24 mouse cellular contexts compared by ENCODE assay signal in genomic region chr19:38657980-38658379, GRCm38 (mm10).
A peak's percentile ranks its signal among the peaks of the same experiment; 100 is the strongest.
DNase-seq lines count a peak whose midpoint lies in the region; ATAC-seq and TF ChIP-seq lines count a peak whose summit lies in the region.
"Had no signal": no experiment of that assay in that cellular context is flagged by ENCODE, and none has a peak within 500 bp of the region (broad histone marks: within the 10 kb centered on the region; RNA-seq: fewer than 3 reads in every experiment).

No protein-coding gene starts in this region.

- H3K4me2 ChIP-seq in embryonic facial prominence, embryonic 15.5 days (replicated peaks) = no peak overlapping the region
- no peak overlapping the region for H3K4me2 ChIP-seq in lung, embryonic 16.5 days (ENCODE audit: low read depth, low read length)
- H3K4me2 ChIP-seq in stomach, embryonic 16.5 days (ENCODE audit: low read depth, low read length) = no peak overlapping the region
- H3K4me2 ChIP-seq in forebrain, embryonic 12.5 days = no peak overlapping the region

- H3K27me3 ChIP-seq in embryonic facial prominence, embryonic 15.5 days = no peaks in the 10 kb centered on the region
- no peaks in the 10 kb centered on the region for H3K27me3 ChIP-seq in embryonic facial prominence, embryonic 10.5 days (replicated peaks; ENCODE audit: low read depth, poor library complexity, severe bottlenecking)
- no peaks in the 10 kb centered on the region for H3K27me3 ChIP-seq in lung, embryonic 16.5 days (ENCODE audit: control insufficient read depth, insufficient read depth, low read depth, low read length)
- no peaks in the 10 kb centered on the region for H3K27me3 ChIP-seq in stomach, embryonic 16.5 days (ENCODE audit: control insufficient read depth, insufficient read depth, low read length)
- H3K27me3 ChIP-seq in forebrain, embryonic 10.5 days (ENCODE audit: poor library complexity, severe bottlenecking) = no peaks in the 10 kb centered on the region
- no peaks in the 10 kb centered on the region for H3K27me3 ChIP-seq in forebrain, embryonic 12.5 days
- H3K27me3 ChIP-seq: megakaryocyte, embryonic 14.5 days had no signal

- no peak overlapping the region for H3K9ac ChIP-seq in embryonic facial prominence, embryonic 15.5 days
- no peak overlapping the region for H3K9ac ChIP-seq in lung, embryonic 16.5 days (ENCODE audit: low read length)
- no peak overlapping the region for H3K9ac ChIP-seq in stomach, embryonic 16.5 days (ENCODE audit: low read length)
- no peak overlapping the region for H3K9ac ChIP-seq in forebrain, embryonic 12.5 days

- no peak for TF ChIP-seq CTCF in lung, adult 2 months (IDR thresholded peaks at IDR 0.05; ENCODE audit: insufficient read depth, low read length)

- no peak for TF ChIP-seq POLR2A in lung, adult 2 months (IDR thresholded peaks at IDR 0.05; ENCODE audit: borderline replicate concordance, extremely low read depth, low read depth, low read length)

- H3K27ac ChIP-seq in embryonic facial prominence, embryonic 15.5 days (replicated peaks) = 0 out of 2 replicates have a peak overlapping the region, but pooled peaks have one; percentile 14
- H3K27ac ChIP-seq in embryonic facial prominence, embryonic 10.5 days (replicated peaks) = no peak overlapping the region
- H3K27ac ChIP-seq in lung, embryonic 16.5 days (ENCODE audit: low read length) = peak overlapping the region; percentile 5; the same call in 1 of the 2 replicates
- H3K27ac ChIP-seq in stomach, embryonic 16.5 days (ENCODE audit: low read length) = no peak overlapping the region
- no peak overlapping the region for H3K27ac ChIP-seq in forebrain, embryonic 10.5 days
- H3K27ac ChIP-seq in forebrain, embryonic 12.5 days = no peak overlapping the region
- H3K27ac ChIP-seq: heart, embryonic 10.5 days had no signal

- no peaks in the 10 kb centered on the region for H3K36me3 ChIP-seq in embryonic facial prominence, embryonic 15.5 days
- no peaks in the 10 kb centered on the region for H3K36me3 ChIP-seq in embryonic facial prominence, embryonic 10.5 days (replicated peaks)
- no peaks in the 10 kb centered on the region for H3K36me3 ChIP-seq in lung, embryonic 16.5 days (ENCODE audit: control insufficient read depth, insufficient read depth, low read length)
- H3K36me3 ChIP-seq in stomach, embryonic 16.5 days (ENCODE audit: control insufficient read depth, insufficient read depth, low read length) = no peaks in the 10 kb centered on the region
- no peaks in the 10 kb centered on the region for H3K36me3 ChIP-seq in forebrain, embryonic 10.5 days (replicated peaks)
- no peaks in the 10 kb centered on the region for H3K36me3 ChIP-seq in forebrain, embryonic 12.5 days (replicated peaks)
- H3K36me3 ChIP-seq: heart, embryonic 10.5 days had no signal

- no peak for ATAC-seq in embryonic facial prominence, embryonic 15.5 days (ENCODE audit: insufficient number of reproducible peaks, low FRiP score, low TSS enrichment, low read depth)
- peak; percentile 77 for ATAC-seq in lung, embryonic 16.5 days (ENCODE audit: low read depth)
- ATAC-seq in stomach, embryonic 16.5 days (ENCODE audit: insufficient read depth, low FRiP score) = 0 out of 2 replicates have a peak, but pooled peaks have one; percentile 21
- ATAC-seq in forebrain, embryonic 12.5 days (ENCODE audit: low FRiP score) = no peak
- ATAC-seq: CD4-positive, CD25-positive, alpha-beta regulatory T cell, adult 4 months; forebrain, embryonic 14.5 days; hindbrain, embryonic 16.5 days had no signal

- no peaks in the 10 kb centered on the region for H3K9me3 ChIP-seq in embryonic facial prominence, embryonic 15.5 days (replicated peaks)
- no peaks in the 10 kb centered on the region for H3K9me3 ChIP-seq in embryonic facial prominence, embryonic 10.5 days
- H3K9me3 ChIP-seq in lung, embryonic 16.5 days (ENCODE audit: control insufficient read depth, low read length) = no peaks in the 10 kb centered on the region
- H3K9me3 ChIP-seq in stomach, embryonic 16.5 days (replicated peaks; ENCODE audit: control insufficient read depth, low read length) = no peaks in the 10 kb centered on the region; the same call in 1 of the 2 replicates
- peaks cover 3% of the 10 kb centered on the region; the same call in 1 of the 2 replicates for H3K9me3 ChIP-seq in forebrain, embryonic 10.5 days
- H3K9me3 ChIP-seq in forebrain, embryonic 12.5 days = no peaks in the 10 kb centered on the region
- H3K9me3 ChIP-seq: heart, embryonic 10.5 days had no signal

- no peak for DNase-seq in embryonic facial prominence, embryonic 10.5 days (ENCODE audit: low spot score)
- peak; percentile 15 for DNase-seq in lung, adult 2 months
- DNase-seq in lung, postnatal 10 days = no peak
- no peak for DNase-seq in forebrain, embryonic 10.5 days (ENCODE audit: extremely low spot score, low spot score)
- DNase-seq: adrenal gland, postnatal 14 days; cerebellum, adult 18-20 months; cerebellum, postnatal 36 days; gastrocnemius, postnatal 36 days; kidney, adult 2 months; kidney, postnatal 25 days; left cerebral cortex, postnatal 4 days; liver; retina, postnatal 1 day; right cerebral cortex, postnatal 4 days; thymus, postnatal 4 days had no signal

- no peak overlapping the region for H3K4me3 ChIP-seq in embryonic facial prominence, embryonic 15.5 days (replicated peaks)
- no peak overlapping the region for H3K4me3 ChIP-seq in embryonic facial prominence, embryonic 10.5 days
- no peak overlapping the region for H3K4me3 ChIP-seq in lung, adult 2 months (replicated peaks; ENCODE audit: extremely low read depth, low read depth, low read length)
- no peak overlapping the region for H3K4me3 ChIP-seq in lung, embryonic 16.5 days (ENCODE audit: low read length)
- H3K4me3 ChIP-seq in stomach, embryonic 16.5 days (replicated peaks; ENCODE audit: low read length) = no peak overlapping the region
- H3K4me3 ChIP-seq in forebrain, embryonic 10.5 days = no peak overlapping the region
- H3K4me3 ChIP-seq in forebrain, embryonic 12.5 days (replicated peaks) = no peak overlapping the region
- H3K4me3 ChIP-seq: heart, embryonic 10.5 days; megakaryocyte, embryonic 14.5 days had no signal

- WGBS in embryonic facial prominence, embryonic 15.5 days = 75% methylated on average over 13 of the region's 13 CpGs
- WGBS in embryonic facial prominence, embryonic 10.5 days = 93% methylated on average over 13 of the region's 13 CpGs
- WGBS in lung, adult 2 months = 54% methylated on average over 13 of the region's 13 CpGs
- WGBS in lung, embryonic 16.5 days = 31% methylated on average over 13 of the region's 13 CpGs
- WGBS in stomach, embryonic 16.5 days = 50% methylated on average over 13 of the region's 13 CpGs
- WGBS in forebrain, embryonic 10.5 days = 96% methylated on average over 13 of the region's 13 CpGs
- 93% methylated on average over 13 of the region's 13 CpGs for WGBS in forebrain, embryonic 12.5 days

- H3K4me1 ChIP-seq in embryonic facial prominence, embryonic 15.5 days = no peaks in the 10 kb centered on the region
- no peaks in the 10 kb centered on the region for H3K4me1 ChIP-seq in embryonic facial prominence, embryonic 10.5 days
- 0 out of 2 replicates have a peak, but pooled peaks cover 3% of the 10 kb centered on the region for H3K4me1 ChIP-seq in lung, adult 2 months (ENCODE audit: control insufficient read depth, insufficient read depth, low read length)
- peaks cover 10% of the 10 kb centered on the region; the same call in 1 of the 2 replicates for H3K4me1 ChIP-seq in lung, embryonic 16.5 days (replicated peaks; ENCODE audit: control insufficient read depth, insufficient read depth, low read length)
- peaks cover 11% of the 10 kb centered on the region; the same call in 1 of the 2 replicates for H3K4me1 ChIP-seq in stomach, embryonic 16.5 days (ENCODE audit: control insufficient read depth, insufficient read depth, low read length)
- H3K4me1 ChIP-seq in forebrain, embryonic 10.5 days = no peaks in the 10 kb centered on the region
- no peaks in the 10 kb centered on the region for H3K4me1 ChIP-seq in forebrain, embryonic 12.5 days
- H3K4me1 ChIP-seq: heart, embryonic 10.5 days; megakaryocyte, embryonic 14.5 days had no signal

Comparison
In these comparisons a context has a peak if more than half of its experiments do, and no peak if none do; other contexts are left out.
1. H3K27ac ChIP-seq: peak in embryonic facial prominence, embryonic 15.5 days (single experiment) and lung, embryonic 16.5 days (single experiment); none in embryonic facial prominence, embryonic 10.5 days (single experiment), stomach, embryonic 16.5 days (single experiment), forebrain, embryonic 10.5 days (single experiment) and forebrain, embryonic 12.5 days (single experiment).
2. ATAC-seq: peak in lung, embryonic 16.5 days (single experiment) and stomach, embryonic 16.5 days (single experiment); none in embryonic facial prominence, embryonic 15.5 days (single experiment) and forebrain, embryonic 12.5 days (single experiment).